Mouse (Mus musculus): Measurements from ENCODE around the gene Gm13030.
"Not testable (repeated sequence)": the region's sequence is repeated elsewhere in the genome, so short reads cannot be mapped to it uniquely, and the experiment has no call there.

The Gm13030 gene

GRCm38 (mm10) chr4:138865991-138866390 is 7.8 kb downstream of the Gm13030 start:
- no peak for DNase-seq (ENCODE audit: low spot score in 2 of 2)

GRCm38 (mm10) chr4:138865092-138865491 is 8.7 kb downstream of the Gm13030 start:
- DNase-seq (ENCODE audit: low spot score in 2 of 2): no peak

- no peak for DNase-seq (ENCODE audit: low spot score in 2 of 2)
Observed at GRCm38 (mm10) chr4:138863344-138863998, 10.3 kb downstream of the Gm13030 start, which contains the start of gene Pla2g5. Pla2g5 (minus strand) TSS chr4:138863482.

GRCm38 (mm10) chr4:138859728-138860127 is 14.0 kb downstream of the Gm13030 start:
- peak; percentile 73 to 78 for DNase-seq (ENCODE audit: low spot score in 2 of 2)

- DNase-seq (ENCODE audit: low spot score in 2 of 2): no peak
Observed at GRCm38 (mm10) chr4:138859245-138859644, 14.5 kb downstream of the Gm13030 start.

GRCm38 (mm10) chr4:138858446-138858845 is 15.3 kb downstream of the Gm13030 start:
- DNase-seq (ENCODE audit: low spot score in 2 of 2): no peak

- DNase-seq (ENCODE audit: low spot score in 2 of 2): no peak
Observed at GRCm38 (mm10) chr4:138857576-138857975, 16.2 kb downstream of the Gm13030 start.

- peak; percentile 69 for DNase-seq (ENCODE audit: low spot score in 2 of 2)
Observed at GRCm38 (mm10) chr4:138856491-138856890, 17.3 kb downstream of the Gm13030 start.

- no peak for DNase-seq (ENCODE audit: low spot score in 2 of 2)
Observed at GRCm38 (mm10) chr4:138855092-138855632, 18.6 kb downstream of the Gm13030 start.

GRCm38 (mm10) chr4:138852961-138853360 is 20.8 kb downstream of the Gm13030 start:
- no peak for DNase-seq (ENCODE audit: low spot score in 2 of 2)

- DNase-seq (ENCODE audit: low spot score in 2 of 2): peak; percentile 62 to 83
Observed at GRCm38 (mm10) chr4:138851463-138851862, 22.3 kb downstream of the Gm13030 start.

GRCm38 (mm10) chr4:138841386-138841785 is 32.4 kb downstream of the Gm13030 start:
- peak; percentile 56 to 74 for DNase-seq (ENCODE audit: low spot score in 2 of 2)

- no peak for DNase-seq (ENCODE audit: low spot score in 2 of 2)
Observed at GRCm38 (mm10) chr4:138840726-138841125, 33.0 kb downstream of the Gm13030 start.

GRCm38 (mm10) chr4:138839806-138840205 is 34.0 kb downstream of the Gm13030 start:
- no peak for DNase-seq (ENCODE audit: low spot score in 2 of 2)

GRCm38 (mm10) chr4:138827147-138827546 is 46.6 kb downstream of the Gm13030 start:
- no peak for DNase-seq (ENCODE audit: low spot score in 2 of 2)

- DNase-seq (ENCODE audit: low spot score in 2 of 2): no peak
Observed at GRCm38 (mm10) chr4:138825751-138826567, 47.8 kb downstream of the Gm13030 start.

- no peak for DNase-seq (ENCODE audit: low spot score in 2 of 2)
Observed at GRCm38 (mm10) chr4:138824660-138825059, 49.1 kb downstream of the Gm13030 start.

GRCm38 (mm10) chr4:138824161-138824560 is 49.6 kb downstream of the Gm13030 start:
- not testable (repeated sequence) for DNase-seq (ENCODE audit: low spot score in 2 of 2)

GRCm38 (mm10) chr4:138821036-138821435 is 52.7 kb downstream of the Gm13030 start:
- DNase-seq (ENCODE audit: low spot score in 2 of 2): no peak

All from frontal cortex, postnatal 10 days (tissue).